Mouse (Mus musculus): Measurements from ENCODE around the gene Dab1. TPM values are rescaled to one million over a fixed set of nuclear protein-coding genes. Genes with fewer than 3 reads are reported as not detected.

The Dab1 gene
- polyA plus RNA-seq, 1 experiment, result 0.42 TPM

- no peak for DNase-seq (ENCODE audit: low read depth)
Observed at GRCm38 (mm10) chr4:104371136-104371535, 752.0 kb downstream of the Dab1 start.

GRCm38 (mm10) chr4:104374191-104374590 lies 755.0 kb downstream of the Dab1 start:
- DNase-seq (ENCODE audit: low read depth), result no peak

GRCm38 (mm10) chr4:104384704-104385103 lies 765.5 kb downstream of the Dab1 start:
- no peak for DNase-seq (ENCODE audit: low read depth)

- DNase-seq (ENCODE audit: low read depth), result no peak
Observed at GRCm38 (mm10) chr4:104385272-104385671, 766.1 kb downstream of the Dab1 start.

- no peak for DNase-seq (ENCODE audit: low read depth)
Observed at GRCm38 (mm10) chr4:104395515-104395914, 776.4 kb downstream of the Dab1 start.

- no peak for DNase-seq (ENCODE audit: low read depth)
Observed at GRCm38 (mm10) chr4:104396095-104396494, 776.9 kb downstream of the Dab1 start.

GRCm38 (mm10) chr4:104399106-104399730 lies 780.1 kb downstream of the Dab1 start:
- no peak for DNase-seq (ENCODE audit: low read depth)

- no peak for DNase-seq (ENCODE audit: low read depth)
Observed at GRCm38 (mm10) chr4:104404099-104404498, 784.9 kb downstream of the Dab1 start.

GRCm38 (mm10) chr4:104410922-104411321 lies 791.8 kb downstream of the Dab1 start:
- no peak for DNase-seq (ENCODE audit: low read depth)

GRCm38 (mm10) chr4:104415482-104415881 lies 796.3 kb downstream of the Dab1 start:
- no peak for DNase-seq (ENCODE audit: low read depth)

- no peak for DNase-seq (ENCODE audit: low read depth)
Observed at GRCm38 (mm10) chr4:104418354-104418753, 799.2 kb downstream of the Dab1 start.

GRCm38 (mm10) chr4:104420983-104421680 lies 802.0 kb downstream of the Dab1 start:
- DNase-seq (ENCODE audit: low read depth), result no peak

GRCm38 (mm10) chr4:104429127-104429526 lies 810.0 kb downstream of the Dab1 start:
- no peak for DNase-seq (ENCODE audit: low read depth)

- DNase-seq (ENCODE audit: low read depth), result no peak
Observed at GRCm38 (mm10) chr4:104431231-104431855, 812.2 kb downstream of the Dab1 start.

- no peak for DNase-seq (ENCODE audit: low read depth)
Observed at GRCm38 (mm10) chr4:104432150-104432549, 813.0 kb downstream of the Dab1 start.

- no peak for DNase-seq (ENCODE audit: low read depth)
Observed at GRCm38 (mm10) chr4:104435736-104436135, 816.6 kb downstream of the Dab1 start.

GRCm38 (mm10) chr4:104436411-104436810 lies 817.3 kb downstream of the Dab1 start:
- no peak for DNase-seq (ENCODE audit: low read depth)

- no peak for DNase-seq (ENCODE audit: low read depth)
Observed at GRCm38 (mm10) chr4:104438730-104439129, 819.6 kb downstream of the Dab1 start.

GRCm38 (mm10) chr4:104439641-104440040 lies 820.5 kb downstream of the Dab1 start:
- no peak for DNase-seq (ENCODE audit: low read depth)

- no peak for DNase-seq (ENCODE audit: low read depth)
Observed at GRCm38 (mm10) chr4:104442925-104443747, 824.0 kb downstream of the Dab1 start.

GRCm38 (mm10) chr4:104443775-104444174 lies 824.6 kb downstream of the Dab1 start:
- no peak for DNase-seq (ENCODE audit: low read depth)

- no peak for DNase-seq (ENCODE audit: low read depth)
Observed at GRCm38 (mm10) chr4:104444985-104445384, 825.8 kb downstream of the Dab1 start.
